Mouse (Mus musculus): ENCODE measurements around the gene Tmco3. TPM values are rescaled to one million over a fixed set of nuclear protein-coding genes. Genes with fewer than 3 reads are reported as not detected.

Gene Tmco3
- polyA plus RNA-seq, 1 experiment, result 28.7 TPM

Other genes with a start within 250 kb of the Tmco3 start
- 0.50 and 0.88 TPM in 2 replicates for gene Proz, start 227.3 kb upstream of the Tmco3 start, polyA plus RNA-seq (2012; rRNA removed)
- 20.9 and 22.1 TPM in 2 replicates for gene Pcid2, start 182.7 kb upstream of the Tmco3 start, polyA plus RNA-seq (2012; rRNA removed)
- gene Cul4a, start 182.6 kb upstream of the Tmco3 start, polyA plus RNA-seq (2012; rRNA removed), result 49.4 and 53.2 TPM in 2 replicates
- 1,248 and 1,383 TPM in 2 replicates for gene Lamp1, start 129.0 kb upstream of the Tmco3 start, polyA plus RNA-seq (2012; rRNA removed)
- gene Grtp1, start 87.6 kb upstream of the Tmco3 start, polyA plus RNA-seq (2012; rRNA removed), result 12.4 and 27.1 TPM in 2 replicates
- gene Adprhl1, start 34.0 kb upstream of the Tmco3 start, polyA plus RNA-seq (2012; rRNA removed), result 0.19 and 0.41 TPM in 2 replicates
- 18.5 and 22.4 TPM in 2 replicates for gene Dcun1d2, start 59 bp upstream of the Tmco3 start, polyA plus RNA-seq (2012; rRNA removed)
- 41.0 and 49.5 TPM in 2 replicates for gene Tfdp1, start 50.6 kb downstream of the Tmco3 start, polyA plus RNA-seq (2012; rRNA removed)
- 0.23 and 0.58 TPM in 2 replicates for gene Atp4b, start 108.6 kb downstream of the Tmco3 start, polyA plus RNA-seq (2012; rRNA removed)
- 0.04 TPM in 1 of 2 replicates, not detected in the other for gene Grk1, start 116.9 kb downstream of the Tmco3 start, polyA plus RNA-seq (2012; rRNA removed)
- gene Tmem255b, start 147.0 kb downstream of the Tmco3 start, polyA plus RNA-seq (2012; rRNA removed), result 4.5 and 5.6 TPM in 2 replicates
- gene Gas6, start 206.3 kb downstream of the Tmco3 start, polyA plus RNA-seq (2012; rRNA removed), result 147 and 154 TPM in 2 replicates